In the genomic region with DNA sequence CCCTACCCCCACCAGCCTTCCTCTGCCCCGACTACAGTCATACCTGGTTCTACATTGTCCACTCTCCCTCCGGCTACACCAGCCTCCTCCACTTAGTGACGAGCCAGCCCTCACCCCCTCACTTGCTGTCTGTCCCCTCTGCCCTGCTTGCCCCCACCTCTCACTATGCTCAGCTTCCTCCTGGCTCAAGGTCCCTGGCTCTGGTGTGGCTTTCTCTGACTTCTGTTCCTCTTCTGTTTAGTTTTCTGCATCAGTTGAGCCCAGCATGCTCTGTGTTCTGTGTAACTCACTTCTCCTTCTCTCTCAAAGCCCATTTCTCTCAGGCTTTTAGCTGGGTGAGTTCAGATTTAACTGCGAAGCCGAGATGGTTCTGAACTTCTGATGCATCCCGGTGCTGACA, we compare ENCODE assay signal across 15 mouse cellular contexts. TPM values are rescaled to one million over a fixed set of nuclear protein-coding genes. Genes with fewer than 3 reads are reported as not detected.
DNase-seq lines count a peak whose midpoint lies in the region; ATAC-seq and TF ChIP-seq lines count a peak whose summit lies in the region.
"Had no signal": no experiment of that assay in that cellular context is flagged by ENCODE, and none has a peak within 500 bp of the region (broad histone marks: within the 10 kb centered on the region; RNA-seq: fewer than 3 reads in every experiment).

No protein-coding gene starts in this region.

- no peak overlapping the region for H3K4me3 ChIP-seq in forebrain, embryonic 10.5 days
- no peak overlapping the region for H3K4me3 ChIP-seq in forebrain, embryonic 16.5 days (replicated peaks; ENCODE audit: low read length)
- H3K4me3 ChIP-seq in thymus, adult 2 months (ENCODE audit: control insufficient read depth, insufficient read depth, low read length), result no peak overlapping the region
- no peak overlapping the region for H3K4me3 ChIP-seq in macrophage (ENCODE audit: inconsistent target)
- H3K4me3 ChIP-seq in lung, adult 2 months (replicated peaks; ENCODE audit: extremely low read depth, low read depth, low read length), result no peak overlapping the region
- H3K4me3 ChIP-seq: embryonic facial prominence, embryonic 12.5 days; heart, adult 2 months; hindbrain, embryonic 15.5 days had no signal

- H3K9me3 ChIP-seq in forebrain, embryonic 10.5 days, result peaks cover 7% of the 10 kb centered on the region; the same call in 1 of the 2 replicates
- no peaks in the 10 kb centered on the region for H3K9me3 ChIP-seq in forebrain, embryonic 16.5 days (ENCODE audit: control insufficient read depth, low read length)
- H3K9me3 ChIP-seq: embryonic facial prominence, embryonic 12.5 days; hindbrain, embryonic 15.5 days had no signal

- no peak for ATAC-seq in forebrain, embryonic 16.5 days
- no peak for ATAC-seq in activated CD4-positive, CD25-positive, alpha-beta regulatory T cell, adult 4 months
- ATAC-seq: forebrain, postnatal 0 days had no signal

- H3K4me2 ChIP-seq in forebrain, embryonic 16.5 days (ENCODE audit: low read length), result no peak overlapping the region
- H3K4me2 ChIP-seq: embryonic facial prominence, embryonic 12.5 days; hindbrain, embryonic 15.5 days had no signal

- no peaks in the 10 kb centered on the region for H3K27me3 ChIP-seq in forebrain, embryonic 10.5 days (ENCODE audit: poor library complexity, severe bottlenecking)
- H3K27me3 ChIP-seq in forebrain, embryonic 16.5 days (replicated peaks; ENCODE audit: control insufficient read depth, insufficient read depth, low read length), result no peaks in the 10 kb centered on the region
- no peaks in the 10 kb centered on the region for H3K27me3 ChIP-seq in thymus, adult 2 months (ENCODE audit: control insufficient read depth, insufficient read depth, low read length)
- H3K27me3 ChIP-seq: embryonic facial prominence, embryonic 12.5 days; hindbrain, embryonic 15.5 days had no signal

- H3K27ac ChIP-seq in forebrain, embryonic 10.5 days, result peak overlapping the region; percentile 42
- no peak overlapping the region for H3K27ac ChIP-seq in forebrain, embryonic 16.5 days (ENCODE audit: low read length)
- peak overlapping the region; percentile 10; the same call in 1 of the 2 replicates for H3K27ac ChIP-seq in thymus, adult 2 months (ENCODE audit: control insufficient read depth, insufficient read depth, low read length)
- H3K27ac ChIP-seq in macrophage, result peak overlapping the region; percentile 27
- H3K27ac ChIP-seq: embryonic facial prominence, embryonic 12.5 days; heart, adult 2 months; hindbrain, embryonic 15.5 days had no signal

- H3K9ac ChIP-seq in forebrain, embryonic 16.5 days (replicated peaks; ENCODE audit: low read depth, low read length), result no peak overlapping the region
- H3K9ac ChIP-seq: embryonic facial prominence, embryonic 12.5 days; forebrain, postnatal 0 days; hindbrain, embryonic 15.5 days had no signal

- WGBS in forebrain, embryonic 10.5 days, result 76% methylated on average over 6 of the region's 6 CpGs
- WGBS in forebrain, embryonic 16.5 days, result 70% methylated on average over 6 of the region's 6 CpGs
- whole genome bisulfite sequencing in thymus, adult 2 months, result 46% methylated on average over 6 of the region's 6 CpGs
- WGBS in macrophage (ENCODE audit: missing documents), result 15% methylated on average over 6 of the region's 6 CpGs
- WGBS in lung, adult 2 months, result 66% methylated on average over 6 of the region's 6 CpGs

- TF ChIP-seq POLR2A in thymus, adult 2 months (IDR thresholded peaks at IDR 0.05; ENCODE audit: control insufficient read depth, extremely low read depth, insufficient read depth, low read length, poor library complexity), result no peak
- no peak for TF ChIP-seq POLR2A in lung, adult 2 months (IDR thresholded peaks at IDR 0.05; ENCODE audit: borderline replicate concordance, extremely low read depth, low read depth, low read length)

- H3K36me3 ChIP-seq in forebrain, embryonic 10.5 days (replicated peaks), result 0 out of 2 replicates have a peak, but pooled peaks cover 3% of the 10 kb centered on the region
- no peaks in the 10 kb centered on the region for H3K36me3 ChIP-seq in forebrain, embryonic 16.5 days (ENCODE audit: control insufficient read depth, insufficient read depth)
- H3K36me3 ChIP-seq in thymus, adult 2 months (ENCODE audit: control insufficient read depth, insufficient read depth, low read length), result no peaks in the 10 kb centered on the region
- H3K36me3 ChIP-seq in macrophage (ENCODE audit: inconsistent target), result no peaks in the 10 kb centered on the region
- H3K36me3 ChIP-seq: embryonic facial prominence, embryonic 12.5 days; hindbrain, embryonic 15.5 days had no signal

- H3K4me1 ChIP-seq in forebrain, embryonic 10.5 days, result peaks cover 21% of the 10 kb centered on the region
- H3K4me1 ChIP-seq in forebrain, embryonic 16.5 days (replicated peaks; ENCODE audit: control insufficient read depth, insufficient read depth, low read length), result no peaks in the 10 kb centered on the region
- H3K4me1 ChIP-seq in thymus, adult 2 months (replicated peaks; ENCODE audit: control insufficient read depth, insufficient read depth, low read length), result peaks cover 23% of the 10 kb centered on the region
- H3K4me1 ChIP-seq in lung, adult 2 months (ENCODE audit: control insufficient read depth, insufficient read depth, low read length), result 0 out of 2 replicates have a peak, but pooled peaks cover 2% of the 10 kb centered on the region

- no peaks in the 10 kb centered on the region for H3K79me2 ChIP-seq in macrophage (ENCODE audit: inconsistent target)

- DNase-seq in forebrain, embryonic 10.5 days (ENCODE audit: extremely low spot score, low spot score), result no peak
- no peak for DNase-seq in thymus, adult 2 months
- DNase-seq in thymus, postnatal 4 days, result no peak
- DNase-seq in lung, adult 2 months, result no peak
- DNase-seq in gastrocnemius, adult 18-20 months (ENCODE audit: low spot score), result no peak
- DNase-seq: adrenal gland, adult 2 months; cerebellum, adult 18-20 months; forebrain, postnatal 0 days; heart, adult 2 months; lung, postnatal 14 days had no signal

- no peak for TF ChIP-seq CTCF in thymus, adult 2 months (IDR thresholded peaks at IDR 0.05; ENCODE audit: borderline replicate concordance, control insufficient read depth, extremely low read depth, insufficient read depth, low read length, poor library complexity)
- TF ChIP-seq CTCF in lung, adult 2 months (IDR thresholded peaks at IDR 0.05; ENCODE audit: insufficient read depth, low read length), result no peak

RNA-seq across cellular contexts. Expression of a gene that starts 17.1 kb away (rescaled TPM):
- polyA plus RNA-seq in forebrain, embryonic 10.5 days (2016; fragmentation: Nextera tagmentation; extraction: Ambion mirVana), result 1.6 TPM in 2 replicates
- 0.63 and 0.73 TPM in 2 replicates for polyA plus RNA-seq in forebrain, embryonic 16.5 days (2015; fragmentation: Nextera tagmentation; extraction: Ambion mirVana)
- 42.0 and 54.2 TPM in 2 replicates for polyA plus RNA-seq in thymus, adult 2 months (2012; rRNA removed)
- 10 to 100 TPM in 19 of 26 experiments, 1 to 10 TPM in 7; 3.2 to 21.0 (median 13.3) TPM for total RNA-seq in macrophage (2018; cell fraction: chromatin; rRNA removed)
- total RNA-seq in macrophage (2018; cell fraction: cytosol; rRNA removed), result 1 to 10 TPM; 2.2 to 5.5 (median 3.8) TPM
- total RNA-seq in macrophage (2018; cell fraction: nucleus; rRNA removed), result 10 to 100 TPM in 4 of 26 experiments, 1 to 10 TPM in 22; 2.8 to 28.3 (median 7.5) TPM
- polyA plus RNA-seq in macrophage (2018), result 2.1 to 11.2 TPM (median 2.1 TPM) in 3 replicates
- 22.0 and 22.5 TPM in 2 replicates for polyA plus RNA-seq in lung, adult 2 months (2012; rRNA removed)
- total RNA-seq in gastrocnemius, adult 18-20 months (2021), result 1 to 10 TPM; 1.4 to 2.2 TPM
- polyA plus RNA-seq in activated CD4-positive, CD25-positive, alpha-beta regulatory T cell, adult 4 months (2017; shearing (Covaris generic)), result 1 to 10 TPM; 5.8 to 6.4 TPM

RNA-seq across cellular contexts. Expression of a gene that starts 45.4 kb away (rescaled TPM):
- polyA plus RNA-seq in forebrain, embryonic 10.5 days (2016; fragmentation: Nextera tagmentation; extraction: Ambion mirVana), result 3.1 and 3.4 TPM in 2 replicates
- polyA plus RNA-seq in forebrain, embryonic 16.5 days (2015; fragmentation: Nextera tagmentation; extraction: Ambion mirVana), result 2.2 and 2.7 TPM in 2 replicates
- 118 and 131 TPM in 2 replicates for polyA plus RNA-seq in thymus, adult 2 months (2012; rRNA removed)
- total RNA-seq in macrophage (2018; cell fraction: chromatin; rRNA removed), result 10 to 100 TPM in 20 of 26 experiments, 1 to 10 TPM in 6; 1.1 to 35.9 (median 16.7) TPM
- total RNA-seq in macrophage (2018; cell fraction: cytosol; rRNA removed), result 100 to 1,000 TPM in 22 of 26 experiments, 10 to 100 TPM in 4; 84.9 to 227 (median 142) TPM
- total RNA-seq in macrophage (2018; cell fraction: nucleus; rRNA removed), result 10 to 100 TPM in 25 of 26 experiments, 1 to 10 TPM in 1; 8.4 to 90.5 (median 37.8) TPM
- 89.6 to 180 TPM (median 127 TPM) in 3 replicates for polyA plus RNA-seq in macrophage (2018)
- 48.2 and 55.8 TPM in 2 replicates for polyA plus RNA-seq in lung, adult 2 months (2012; rRNA removed)
- 10 to 100 TPM; 18.0 to 20.0 TPM for total RNA-seq in gastrocnemius, adult 18-20 months (2021)
- 10 to 100 TPM in 1 of 2 experiments, 1 to 10 TPM in 1; 9.8 to 17.6 TPM for polyA plus RNA-seq in activated CD4-positive, CD25-positive, alpha-beta regulatory T cell, adult 4 months (2017; shearing (Covaris generic))

RNA-seq across cellular contexts. Expression of a gene that starts 59.5 kb away (rescaled TPM):
- polyA plus RNA-seq in forebrain, embryonic 10.5 days (2016; fragmentation: Nextera tagmentation; extraction: Ambion mirVana), result 394 and 405 TPM in 2 replicates
- polyA plus RNA-seq in forebrain, embryonic 16.5 days (2015; fragmentation: Nextera tagmentation; extraction: Ambion mirVana), result 253 and 266 TPM in 2 replicates
- 119 and 152 TPM in 2 replicates for polyA plus RNA-seq in thymus, adult 2 months (2012; rRNA removed)
- total RNA-seq in macrophage (2018; cell fraction: chromatin; rRNA removed), result 10 to 100 TPM in 2 of 26 experiments, 1 to 10 TPM in 15, not detected in 9; 2.3 to 26.6 (median 6.0) TPM
- total RNA-seq in macrophage (2018; cell fraction: cytosol; rRNA removed), result 100 to 1,000 TPM in 4 of 26 experiments, 10 to 100 TPM in 22; 58.2 to 118 (median 86.3) TPM
- total RNA-seq in macrophage (2018; cell fraction: nucleus; rRNA removed), result 10 to 100 TPM in 12 of 26 experiments, 1 to 10 TPM in 13, not detected in 1; 2.9 to 30.0 (median 9.8) TPM
- polyA plus RNA-seq in macrophage (2018), result 27.2 to 144 TPM (median 80.5 TPM) in 3 replicates
- 80.0 and 91.5 TPM in 2 replicates for polyA plus RNA-seq in lung, adult 2 months (2012; rRNA removed)
- 100 to 1,000 TPM; 426 to 428 TPM for total RNA-seq in gastrocnemius, adult 18-20 months (2021)
- 100 to 1,000 TPM; 133 to 145 TPM for polyA plus RNA-seq in activated CD4-positive, CD25-positive, alpha-beta regulatory T cell, adult 4 months (2017; shearing (Covaris generic))
